Mouse (Mus musculus): ENCODE measurements at regions not wholly inside any gene's neighbourhood (a gene's known extent, or its start where the extent isn't known, plus 50 kb on each side); places are given as distances from the start of the nearest gene placed in this dataset.

DNA sequence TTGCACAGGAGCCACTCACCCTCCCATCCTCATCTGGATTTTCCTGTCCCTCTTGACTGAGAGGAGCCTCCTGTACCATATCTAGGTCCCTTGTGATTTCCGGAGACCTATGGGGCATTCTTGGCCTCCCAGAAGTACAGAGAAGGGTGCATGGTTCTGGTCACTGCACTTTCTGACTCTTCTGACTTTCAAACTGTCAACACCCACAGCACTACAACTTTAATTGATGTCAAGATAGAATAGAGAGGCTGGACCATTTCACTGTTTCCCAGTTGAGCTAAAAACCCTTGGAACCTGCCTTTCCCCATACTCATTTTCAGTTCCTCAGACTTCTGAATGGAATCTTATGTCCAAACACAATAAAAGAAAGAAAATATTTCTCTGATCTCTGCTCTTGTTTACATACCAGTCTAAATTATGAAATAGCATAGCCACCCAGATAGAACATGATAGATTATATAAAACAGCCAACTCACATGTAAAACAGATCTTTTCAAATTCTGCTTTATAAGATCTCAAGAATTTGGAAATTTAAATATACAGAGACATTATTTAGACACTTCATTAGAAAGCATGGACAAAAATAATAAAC is 144.2 kb downstream of the Ptger3 start:
- DNase-seq (ENCODE audit: low spot score): no peak

DNA sequence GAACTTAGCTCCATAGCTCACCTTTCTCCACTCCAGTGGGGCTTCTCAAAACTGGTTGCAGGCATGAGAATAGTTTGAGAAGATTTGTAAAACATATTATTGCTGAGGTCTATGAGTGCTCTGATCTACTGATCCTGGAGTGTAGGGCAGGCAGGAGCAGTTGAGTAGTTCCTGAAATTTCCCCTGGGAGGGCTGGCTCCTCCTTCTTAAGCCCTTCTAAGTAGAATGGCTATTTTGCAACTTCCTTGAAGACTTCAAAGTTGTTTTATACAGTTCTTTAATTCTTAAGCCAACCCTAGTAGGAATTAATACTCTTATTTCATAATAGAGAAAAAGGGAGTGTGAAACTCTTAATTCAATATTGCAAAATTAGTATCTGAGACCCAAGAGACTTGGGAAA is 133.3 kb downstream of the Ptger3 start:
- DNase-seq (ENCODE audit: low spot score): no peak

DNA sequence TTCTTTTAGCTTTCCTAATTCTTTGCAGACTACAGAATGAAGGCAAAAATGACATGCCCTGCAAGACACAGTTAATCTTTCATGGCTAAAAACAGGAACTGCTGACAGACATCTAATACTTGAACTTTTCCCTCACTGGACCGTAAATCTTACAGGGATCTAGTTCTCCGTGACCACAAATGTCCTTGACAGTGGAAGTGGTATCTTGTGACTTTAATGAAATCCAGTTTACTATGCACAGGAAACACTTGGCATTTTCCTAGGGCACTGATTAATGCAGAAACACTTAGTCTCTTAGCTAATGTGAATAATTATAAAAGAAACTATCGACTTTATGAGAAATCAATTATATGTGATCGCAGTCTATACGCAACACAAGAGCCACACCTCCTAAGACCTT is 131.8 kb downstream of the Ptger3 start:
- no peak for DNase-seq (ENCODE audit: low spot score)

DNA sequence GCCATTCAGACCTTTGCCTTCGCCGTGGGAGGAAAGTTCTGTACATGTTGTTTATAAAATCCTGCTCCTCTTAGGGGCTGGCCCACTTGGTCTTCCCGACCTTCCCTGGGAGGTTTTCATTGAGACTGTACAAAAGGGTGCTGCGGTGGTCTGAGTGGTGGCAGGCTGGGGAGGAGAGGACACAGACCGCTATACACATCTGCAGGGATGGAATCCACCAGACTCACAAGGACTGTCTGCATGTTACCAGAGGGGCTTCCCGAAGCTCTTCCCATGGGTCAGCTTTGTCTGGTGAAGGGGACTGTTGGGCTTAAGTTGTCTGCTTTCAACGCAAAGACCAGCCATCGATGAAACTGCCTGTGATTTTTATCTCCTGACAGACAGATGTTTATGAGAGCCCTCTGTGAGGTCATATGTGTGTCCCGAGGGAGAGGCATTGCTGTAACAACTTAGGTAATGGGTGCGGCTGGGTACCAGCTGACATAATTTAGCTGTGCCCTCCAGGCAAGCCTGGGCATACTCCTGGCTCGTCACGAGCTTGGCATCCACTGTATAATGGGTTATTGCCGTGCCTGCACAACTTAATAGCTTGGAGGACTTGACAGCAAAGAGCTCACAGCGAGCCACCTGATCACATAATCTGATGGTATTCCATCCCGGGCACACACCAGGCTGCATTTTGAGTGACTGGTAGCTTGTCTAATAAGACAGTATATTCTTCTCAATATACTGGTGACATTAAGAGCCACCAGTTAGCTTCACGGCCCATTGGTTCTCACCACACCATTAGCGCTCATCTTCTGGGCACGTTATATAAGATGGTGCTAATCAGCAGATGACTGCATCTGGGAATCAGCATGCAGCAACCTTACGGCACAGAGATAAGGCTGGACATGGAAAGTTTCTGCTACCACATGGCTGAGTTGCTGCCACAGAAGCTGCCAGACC is 128.7 kb downstream of the Ptger3 start:
- no peak for DNase-seq (ENCODE audit: low spot score)
